Mouse (Mus musculus) lung, postnatal 0 days (tissue): ENCODE measurements around the gene Arid1a. TPM values are rescaled to one million over a fixed set of nuclear protein-coding genes. Genes with fewer than 3 reads are reported as not detected.

Experiments
- ATAC-seq: fragments of 200-750 bp; cut with Nextera tagmentation; 2 replicates; pipeline ENCODE4 v1.8.0; 2017; ENCODE audit warnings: moderate library complexity
- DNase-seq: peaks from one replicate; pipeline ENCODE4 v3.0.0-alpha.2; 2016; ENCODE audit warnings: low spot score
- H3K27ac ChIP-seq: fragments of 300-500 bp; sonication (generic); 2 replicates; pipeline ENCODE4 v1.5.1; 2014; ENCODE audit warnings: antibody characterized with exemption, mild to moderate bottlenecking, low read length, mixed read lengths
- H3K27me3 ChIP-seq: fragments of 300-500 bp; sonication (generic); replicated peaks from 2 replicates; pipeline ENCODE4 v1.6.1; 2014; ENCODE audit warnings: low read length, mixed read lengths; ENCODE audit not compliant: insufficient read depth
- H3K36me3 ChIP-seq: fragments of 300-500 bp; sonication (generic); 2 replicates; pipeline ENCODE4 v1.6.1; 2014; ENCODE audit warnings: low read length, mixed read lengths; ENCODE audit not compliant: insufficient read depth
- H3K4me1 ChIP-seq: fragments of 300-500 bp; sonication (generic); 2 replicates; pipeline ENCODE4 v1.6.1; 2014; ENCODE audit warnings: antibody characterized with exemption, low read depth, low read length, mixed read lengths; ENCODE audit not compliant: insufficient read depth
- H3K4me2 ChIP-seq: fragments of 300-500 bp; sonication (generic); replicated peaks from 2 replicates; pipeline ENCODE4 v1.6.1; 2014; ENCODE audit warnings: low read depth, mild to moderate bottlenecking, low read length, moderate library complexity, mixed read lengths
- H3K4me3 ChIP-seq: fragments of 300-500 bp; sonication (generic); 2 replicates; pipeline ENCODE4 v1.5.1; 2014; ENCODE audit warnings: low read depth, low read length
- H3K9ac ChIP-seq: fragments of 300-500 bp; sonication (generic); replicated peaks from 2 replicates; pipeline ENCODE4 v1.6.1; 2014; ENCODE audit warnings: low read depth, mild to moderate bottlenecking
- H3K9me3 ChIP-seq: fragments of 300-500 bp; sonication (generic); 2 replicates; pipeline ENCODE4 v1.6.1; 2016; ENCODE audit warnings: low read length, mixed read lengths
- CTCF ChIP-seq: IDR thresholded peaks from 2 replicates; pipeline ENCODE4 v1.5.1; 2016; ENCODE audit warnings: antibody characterized with exemption, mild to moderate bottlenecking
- EP300 ChIP-seq: IDR thresholded peaks from 2 replicates; pipeline ENCODE4 v1.6.1; 2016; ENCODE audit warnings: antibody characterized with exemption, mild to moderate bottlenecking, control low read depth
- WGBS: fragments of 180-500 bp; shearing (Covaris S2); extraction: QIAGEN DNeasy Blood & Tissue Kit; methylation state at CpG from one replicate; pipeline ENCODE4 v1.1.7; 2014; 5-methylcytosine and 5-hydroxymethylcytosine counted together
- polyA plus RNA-seq: library from polyadenylated mRNA; unstranded; fragments of >200 nt; fragmentation: Nextera tagmentation; extraction: Ambion mirVana; gene quantifications from 2 replicates; pipeline ENCODE4 v1.2.1, GENCODE M21; 2015

The Arid1a gene
- polyA plus RNA-seq, 1 experiment from 2014 or later, result 13.7 TPM

DNA sequence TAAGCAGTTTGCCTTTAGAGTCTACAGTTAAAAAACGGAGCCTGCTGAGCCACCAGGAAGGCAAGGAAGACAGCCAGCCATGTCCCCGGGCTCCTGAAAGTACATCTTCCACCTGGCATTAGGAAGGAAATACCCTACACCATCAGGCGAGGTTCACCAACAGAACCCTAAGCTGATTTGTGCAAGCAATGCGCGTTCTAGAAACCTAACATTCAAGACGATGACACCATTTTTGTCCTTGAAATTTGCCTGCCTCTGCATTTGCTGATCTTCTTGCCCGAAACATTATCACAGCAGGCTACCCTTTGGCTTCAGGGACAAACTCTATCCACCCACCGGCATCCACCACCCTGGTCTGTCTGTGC, 82.3 kb downstream of the Arid1a start:
- TF ChIP-seq EP300 (no peak), CTCF (no peak)
- WGBS, result 40% methylated on average over 8 of the region's 8 CpGs
- Histone ChIP-seq H3K27ac (peak overlapping the region; percentile 99), H3K4me2 (peak overlapping the region; percentile 76), H3K36me3 (no peaks in the 10 kb centered on the region), H3K27me3 (no peaks in the 10 kb centered on the region), H3K9ac (0 out of 2 replicates have a peak overlapping the region, but pooled peaks have one; percentile 1), H3K9me3 (no peaks in the 10 kb centered on the region), H3K4me3 (0 out of 2 replicates have a peak overlapping the region, but pooled peaks have one; percentile 16), H3K4me1 (peaks cover 17% of the 10 kb centered on the region)
- DNase-seq (no peak), ATAC-seq (no peak)

- no peaks in the 10 kb centered on the region for H3K36me3 ChIP-seq
- H3K4me2 ChIP-seq, result peak overlapping the region; percentile 76
- 14% methylated on average over 10 of the region's 10 CpGs for WGBS
- peak overlapping the region; percentile 99 for H3K27ac ChIP-seq
- TF ChIP-seq EP300 (no peak), CTCF (no peak)
- H3K9ac ChIP-seq, result 0 out of 2 replicates have a peak overlapping the region, but pooled peaks have one; percentile 6
- DNase-seq (peak; percentile 70), ATAC-seq (no peak)
- H3K4me1 ChIP-seq, result peaks cover 17% of the 10 kb centered on the region
- H3K9me3 ChIP-seq, result no peaks in the 10 kb centered on the region
- H3K4me3 ChIP-seq, result 0 out of 2 replicates have a peak overlapping the region, but pooled peaks have one; percentile 16
- H3K27me3 ChIP-seq, result no peaks in the 10 kb centered on the region
Observed at GRCm38 (mm10) chr4:133673666-133674330, 82.8 kb downstream of the Arid1a start.

- WGBS, result 2% methylated on average over 24 of the region's 24 CpGs
- peak overlapping the region; percentile 71 for H3K4me3 ChIP-seq
- H3K27ac ChIP-seq, result peak overlapping the region; percentile 99
- ATAC-seq, result no peak
- TF ChIP-seq EP300 (no peak), CTCF (no peak)
- H3K4me2 ChIP-seq, result peak overlapping the region; percentile 76
- no peaks in the 10 kb centered on the region for H3K27me3 ChIP-seq
- H3K9ac ChIP-seq, result peak overlapping the region; percentile 75
- peaks cover 17% of the 10 kb centered on the region for H3K4me1 ChIP-seq
- DNase-seq, result peak; percentile 74
- 0 out of 2 replicates have a peak, but pooled peaks cover under 1% of the 10 kb centered on the region for H3K36me3 ChIP-seq
- no peaks in the 10 kb centered on the region for H3K9me3 ChIP-seq
Observed at GRCm38 (mm10) chr4:133672845-133673647, 83.5 kb downstream of the Arid1a start.

DNA sequence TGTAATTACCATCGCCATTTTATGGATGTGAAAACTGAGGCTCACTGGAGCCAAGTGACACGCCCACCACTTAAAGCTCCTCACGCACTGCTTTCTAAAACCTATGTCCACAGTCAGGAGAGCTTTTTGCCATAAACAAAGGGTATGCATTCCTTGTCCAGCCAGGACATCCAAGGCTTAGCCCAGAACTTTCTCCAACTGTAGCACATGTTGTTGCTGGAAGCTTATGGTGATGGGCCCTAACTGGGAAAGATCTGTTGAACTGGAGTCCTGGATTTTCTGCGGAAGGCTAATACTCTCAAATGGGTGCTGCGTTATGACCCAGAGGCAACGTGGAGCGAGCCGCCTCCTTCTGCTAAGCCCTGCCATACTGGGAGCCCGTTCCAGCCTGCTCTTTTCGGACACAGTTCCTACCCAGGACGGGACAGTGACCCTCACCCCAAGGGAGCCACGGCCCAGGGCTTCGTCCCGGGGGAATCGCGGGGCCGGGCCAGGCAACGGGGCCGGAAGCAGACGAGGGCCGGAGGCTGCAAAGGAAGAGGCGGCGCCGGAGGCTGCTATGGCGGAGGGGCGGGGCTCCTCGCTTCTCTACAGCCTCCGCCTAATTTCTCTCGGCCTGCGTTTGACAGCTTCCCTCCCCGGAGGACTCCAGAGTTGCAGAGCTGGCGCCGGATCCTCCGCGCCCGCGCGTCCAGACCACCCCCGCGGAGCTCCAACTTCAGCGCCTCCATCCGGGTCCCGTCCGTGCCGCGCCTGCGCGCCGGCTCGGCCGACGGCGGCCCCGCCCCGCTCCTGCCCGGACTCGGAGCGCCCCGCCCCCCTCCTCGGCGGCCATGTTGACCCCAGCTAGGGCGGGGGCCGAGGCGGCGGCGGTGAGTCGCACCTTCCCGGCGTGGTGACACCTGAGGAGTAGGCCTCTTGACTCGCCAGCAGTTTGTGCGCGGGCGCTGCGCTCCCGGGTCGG, 84.4 kb downstream of the Arid1a start, which contains the start of gene Pigv:
Pigv (minus strand) TSS at position 767 of the 964 bp plus-strand sequence.
- H3K4me2 ChIP-seq, result peak within 1 kb of the TSS; percentile 76
- no peaks in the 10 kb centered on the region for H3K9me3 ChIP-seq
- H3K9ac ChIP-seq, result peak within 1 kb of the TSS; percentile 75
- 0 out of 2 replicates have a peak, but pooled peaks cover 3% of the 10 kb centered on the region for H3K36me3 ChIP-seq
- no peaks in the 10 kb centered on the region for H3K27me3 ChIP-seq
- 0 out of 2 replicates have a peak, but pooled peaks have one; percentile 32 for TF ChIP-seq EP300
- TF ChIP-seq CTCF, result no peak
- ATAC-seq (peak; percentile 89), DNase-seq (peak; percentile 95)
- H3K27ac ChIP-seq, result peak within 1 kb of the TSS; percentile 99
- 4% methylated on average over 62 of the region's 76 CpGs for WGBS
- peaks cover 17% of the 10 kb centered on the region for H3K4me1 ChIP-seq
- H3K4me3 ChIP-seq, result peak within 1 kb of the TSS; percentile 71

- DNase-seq (peak; percentile 93), ATAC-seq (no peak)
- 1% methylated on average over 13 of the region's 13 CpGs for WGBS
- Histone ChIP-seq H3K36me3 (0 out of 2 replicates have a peak, but pooled peaks cover 3% of the 10 kb centered on the region), H3K9ac (peak overlapping the region; percentile 75), H3K4me1 (peaks cover 17% of the 10 kb centered on the region), H3K27ac (peak overlapping the region; percentile 99), H3K9me3 (no peaks in the 10 kb centered on the region), H3K4me2 (peak overlapping the region; percentile 76), H3K27me3 (no peaks in the 10 kb centered on the region), H3K4me3 (peak overlapping the region; percentile 71)
- TF ChIP-seq CTCF, result peak; percentile 91
- TF ChIP-seq EP300, result peak; percentile 6; the same call in 1 of the 2 replicates
Observed at GRCm38 (mm10) chr4:133671184-133671880, 85.2 kb downstream of the Arid1a start.
